Mouse (Mus musculus): Measurements from ENCODE around the gene Troap. TPM values are rescaled to one million over a fixed set of nuclear protein-coding genes. Genes with fewer than 3 reads are reported as not detected.

The Troap gene
- polyA plus RNA-seq, 2 experiments = 22.1 to 41.5 TPM

- Histone ChIP-seq H3K4me3 (replicated peaks; ENCODE audit: low read length) (no peak overlapping the region), H3K27me3 (ENCODE audit: control insufficient read depth, insufficient read depth, low read length) (no peaks in the 10 kb centered on the region), H3K27ac (replicated peaks; ENCODE audit: low read depth, low read length) (no peak overlapping the region), H3K9ac (ENCODE audit: low read depth, low read length, severe bottlenecking) (no peak overlapping the region), H3K4me2 (replicated peaks; ENCODE audit: low read depth, low read length, severe bottlenecking) (no peak overlapping the region), H3K36me3 (ENCODE audit: control insufficient read depth, insufficient read depth, low read length) (peaks cover 28% of the 10 kb centered on the region), H3K4me1 (ENCODE audit: control insufficient read depth, insufficient read depth, low read length) (no peaks in the 10 kb centered on the region), H3K9me3 (ENCODE audit: control insufficient read depth, low read length) (no peaks in the 10 kb centered on the region)
- WGBS = 82% methylated on average over 1 of the region's 1 CpGs
- no peak for ATAC-seq (ENCODE audit: low FRiP score, low read depth)
- DNase-seq (ENCODE audit: low spot score) = no peak
- TF ChIP-seq POLR2A (IDR thresholded peaks at IDR 0.05; ENCODE audit: borderline replicate concordance, extremely low read depth, insufficient read depth, insufficient read length) = no peak
Observed at GRCm38 (mm10) chr15:99038025-99038424, 36.4 kb upstream of the Troap start.

GRCm38 (mm10) chr15:99038797-99039196 is 35.6 kb upstream of the Troap start:
- ATAC-seq (ENCODE audit: low FRiP score, low read depth) (no peak), DNase-seq (ENCODE audit: low spot score) (no peak)
- no peaks in the 10 kb centered on the region for H3K4me1 ChIP-seq (ENCODE audit: control insufficient read depth, insufficient read depth, low read length)
- peaks cover 28% of the 10 kb centered on the region for H3K36me3 ChIP-seq (ENCODE audit: control insufficient read depth, insufficient read depth, low read length)
- no peaks in the 10 kb centered on the region for H3K27me3 ChIP-seq (ENCODE audit: control insufficient read depth, insufficient read depth, low read length)
- no peak overlapping the region for H3K27ac ChIP-seq (replicated peaks; ENCODE audit: low read depth, low read length)
- WGBS = 92% methylated on average over 5 of the region's 5 CpGs
- H3K9ac ChIP-seq (ENCODE audit: low read depth, low read length, severe bottlenecking) = no peak overlapping the region
- no peaks in the 10 kb centered on the region for H3K9me3 ChIP-seq (ENCODE audit: control insufficient read depth, low read length)
- no peak for TF ChIP-seq POLR2A (IDR thresholded peaks at IDR 0.05; ENCODE audit: borderline replicate concordance, extremely low read depth, insufficient read depth, insufficient read length)
- H3K4me2 ChIP-seq (replicated peaks; ENCODE audit: low read depth, low read length, severe bottlenecking) = no peak overlapping the region
- H3K4me3 ChIP-seq (replicated peaks; ENCODE audit: low read length) = no peak overlapping the region

DNA sequence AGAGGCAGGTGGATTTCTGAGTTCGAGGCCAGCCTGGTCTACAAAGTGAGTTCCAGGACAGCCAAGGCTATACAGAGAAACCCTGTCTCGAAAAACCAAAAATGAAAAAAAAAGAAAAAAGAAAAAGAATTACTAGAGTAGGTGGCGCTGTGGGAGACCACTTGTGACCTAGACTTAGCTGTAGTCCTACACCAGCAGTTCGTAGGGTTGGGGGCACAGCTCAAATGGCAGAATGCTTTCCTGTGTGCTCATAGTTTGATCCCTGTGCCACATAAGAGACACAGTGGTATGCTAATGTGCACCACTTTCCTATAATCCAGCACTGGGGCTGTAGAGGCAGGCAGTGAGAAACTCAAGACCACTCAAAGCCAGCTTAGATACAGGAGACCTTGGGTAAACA is 35.1 kb upstream of the Troap start:
- Histone ChIP-seq H3K27ac (replicated peaks; ENCODE audit: low read depth, low read length) (no peak overlapping the region), H3K36me3 (ENCODE audit: control insufficient read depth, insufficient read depth, low read length) (peaks cover 28% of the 10 kb centered on the region), H3K4me2 (replicated peaks; ENCODE audit: low read depth, low read length, severe bottlenecking) (no peak overlapping the region), H3K4me1 (ENCODE audit: control insufficient read depth, insufficient read depth, low read length) (no peaks in the 10 kb centered on the region), H3K4me3 (replicated peaks; ENCODE audit: low read length) (no peak overlapping the region), H3K27me3 (ENCODE audit: control insufficient read depth, insufficient read depth, low read length) (no peaks in the 10 kb centered on the region), H3K9me3 (ENCODE audit: control insufficient read depth, low read length) (no peaks in the 10 kb centered on the region), H3K9ac (ENCODE audit: low read depth, low read length, severe bottlenecking) (no peak overlapping the region)
- DNase-seq (ENCODE audit: low spot score) (no peak), ATAC-seq (ENCODE audit: low FRiP score, low read depth) (no peak)
- WGBS = 85% methylated on average over 4 of the region's 4 CpGs
- no peak for TF ChIP-seq POLR2A (IDR thresholded peaks at IDR 0.05; ENCODE audit: borderline replicate concordance, extremely low read depth, insufficient read depth, insufficient read length)

GRCm38 (mm10) chr15:99039996-99040919 is 34.1 kb upstream of the Troap start:
- Histone ChIP-seq H3K9me3 (ENCODE audit: control insufficient read depth, low read length) (no peaks in the 10 kb centered on the region), H3K4me2 (replicated peaks; ENCODE audit: low read depth, low read length, severe bottlenecking) (no peak overlapping the region), H3K9ac (ENCODE audit: low read depth, low read length, severe bottlenecking) (no peak overlapping the region), H3K27ac (replicated peaks; ENCODE audit: low read depth, low read length) (no peak overlapping the region), H3K36me3 (ENCODE audit: control insufficient read depth, insufficient read depth, low read length) (peaks cover 18% of the 10 kb centered on the region), H3K27me3 (ENCODE audit: control insufficient read depth, insufficient read depth, low read length) (no peaks in the 10 kb centered on the region), H3K4me3 (replicated peaks; ENCODE audit: low read length) (no peak overlapping the region), H3K4me1 (ENCODE audit: control insufficient read depth, insufficient read depth, low read length) (no peaks in the 10 kb centered on the region)
- no peak for TF ChIP-seq POLR2A (IDR thresholded peaks at IDR 0.05; ENCODE audit: borderline replicate concordance, extremely low read depth, insufficient read depth, insufficient read length)
- ATAC-seq (ENCODE audit: low FRiP score, low read depth) (no peak), DNase-seq (ENCODE audit: low spot score) (no peak)
- WGBS = 61% methylated on average over 26 of the region's 26 CpGs

- Histone ChIP-seq H3K27me3 (ENCODE audit: control insufficient read depth, insufficient read depth, low read length) (no peaks in the 10 kb centered on the region), H3K9me3 (ENCODE audit: control insufficient read depth, low read length) (no peaks in the 10 kb centered on the region), H3K4me2 (replicated peaks; ENCODE audit: low read depth, low read length, severe bottlenecking) (no peak overlapping the region), H3K4me1 (ENCODE audit: control insufficient read depth, insufficient read depth, low read length) (no peaks in the 10 kb centered on the region), H3K9ac (ENCODE audit: low read depth, low read length, severe bottlenecking) (no peak overlapping the region), H3K27ac (replicated peaks; ENCODE audit: low read depth, low read length) (no peak overlapping the region), H3K4me3 (replicated peaks; ENCODE audit: low read length) (no peak overlapping the region), H3K36me3 (ENCODE audit: control insufficient read depth, insufficient read depth, low read length) (peaks cover 9% of the 10 kb centered on the region)
- TF ChIP-seq POLR2A (IDR thresholded peaks at IDR 0.05; ENCODE audit: borderline replicate concordance, extremely low read depth, insufficient read depth, insufficient read length) = no peak
- ATAC-seq (ENCODE audit: low FRiP score, low read depth) = no peak
- peak; percentile 38 for DNase-seq (ENCODE audit: low spot score)
- 59% methylated on average over 21 of the region's 21 CpGs for WGBS
Observed at GRCm38 (mm10) chr15:99040920-99041856, 33.2 kb upstream of the Troap start.
